Mouse (Mus musculus) lung, adult 2 months (tissue): ENCODE data around the gene Rassf5.

Experiments
- CTCF ChIP-seq: fragments of 200-500 bp; IDR thresholded peaks from 2 replicates; pipeline ENCODE4 v1.5.1; 2011; ENCODE audit warnings: mild to moderate bottlenecking, low read length, control low read depth; ENCODE audit not compliant: insufficient read depth
- POLR2A ChIP-seq: fragments of 200-500 bp; IDR thresholded peaks from 2 replicates; pipeline ENCODE4 v1.6.1; 2011; ENCODE audit warnings: low read depth, mild to moderate bottlenecking, control low read depth, low read length, borderline replicate concordance; ENCODE audit errors: extremely low read depth

DNA sequence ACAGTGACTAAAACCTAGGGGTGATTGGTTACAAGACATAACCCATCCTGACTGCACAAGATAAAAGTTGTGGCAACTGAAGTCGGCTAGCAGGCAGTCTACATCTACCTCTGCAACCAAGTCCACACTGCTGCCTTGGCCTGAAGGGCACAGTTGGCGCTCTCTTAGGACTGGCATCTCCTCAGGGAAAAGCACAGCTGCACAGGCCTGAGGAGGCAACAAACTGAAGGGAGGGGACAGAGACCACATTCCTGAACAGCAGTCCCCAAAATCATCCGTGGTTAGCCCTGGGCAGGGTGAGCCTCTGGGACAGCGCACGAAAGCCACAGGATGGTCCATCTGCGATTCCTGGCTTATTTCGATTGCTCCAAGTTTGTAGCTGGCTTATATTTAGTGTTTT is 49.4 kb downstream of the Rassf5 start:
- TF ChIP-seq CTCF (no peak), POLR2A (no peak)
